In the genomic region with DNA sequence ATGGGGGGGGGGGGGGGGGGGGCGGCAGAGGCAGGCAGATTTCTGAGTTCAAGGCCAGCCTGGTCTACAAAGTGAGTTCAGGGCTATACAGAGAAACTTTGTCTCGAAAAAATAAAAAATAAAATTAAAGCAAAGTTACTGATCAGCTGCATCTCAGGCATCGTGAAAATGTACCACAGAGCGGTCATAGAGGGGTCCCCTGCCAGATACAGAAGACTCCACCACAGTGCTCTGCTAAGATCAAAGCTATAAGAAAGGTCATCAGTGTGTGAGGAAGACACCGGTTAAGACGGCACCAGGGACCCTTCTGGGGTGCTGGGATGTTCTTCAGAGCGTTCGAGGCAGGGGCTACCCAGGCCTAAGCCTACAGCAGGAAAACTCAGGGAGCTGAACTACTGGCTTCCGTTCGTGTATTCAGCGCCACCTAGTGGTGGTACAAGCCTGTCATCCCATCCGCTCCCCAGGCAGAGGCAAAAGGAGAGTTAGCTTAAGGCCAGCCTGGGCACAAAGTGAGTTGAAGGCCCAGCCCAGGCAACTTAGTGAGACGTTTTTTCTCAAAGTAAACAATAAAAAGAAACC, we compare ENCODE assay signal across 8 mouse cellular contexts. TPM values are rescaled to one million over a fixed set of nuclear protein-coding genes. Genes with fewer than 3 reads are reported as not detected.
A peak's percentile ranks its signal among the peaks of the same experiment; 100 is the strongest.
DNase-seq lines count a peak whose midpoint lies in the region; ATAC-seq and TF ChIP-seq lines count a peak whose summit lies in the region.

No protein-coding gene starts in this region.

- no peak for TF ChIP-seq EP300 in liver, embryonic 14.5 days (IDR thresholded peaks at IDR 0.05; ENCODE audit: low read depth)

- H3K9me3 ChIP-seq in embryonic facial prominence, embryonic 15.5 days (replicated peaks) = no peaks in the 10 kb centered on the region
- no peaks in the 10 kb centered on the region for H3K9me3 ChIP-seq in heart, embryonic 14.5 days (ENCODE audit: control insufficient read depth, low read length)
- no peaks in the 10 kb centered on the region for H3K9me3 ChIP-seq in kidney, postnatal 0 days (replicated peaks; ENCODE audit: low read length)
- no peaks in the 10 kb centered on the region for H3K9me3 ChIP-seq in liver, embryonic 14.5 days (ENCODE audit: control insufficient read depth, low read length)
- H3K9me3 ChIP-seq in neural tube, embryonic 12.5 days = no peaks in the 10 kb centered on the region

- WGBS in embryonic facial prominence, embryonic 15.5 days = 27% methylated on average over 13 of the region's 13 CpGs
- 22% methylated on average over 13 of the region's 13 CpGs for WGBS in heart, embryonic 14.5 days
- 25% methylated on average over 13 of the region's 13 CpGs for WGBS in kidney, postnatal 0 days
- WGBS in liver, embryonic 14.5 days (ENCODE audit: insufficient replicate concordance) = 23% methylated on average over 13 of the region's 13 CpGs
- 27% methylated on average over 13 of the region's 13 CpGs for WGBS in neural tube, embryonic 12.5 days

- no peak overlapping the region for H3K27ac ChIP-seq in bone marrow macrophage, adult 2 months (ENCODE audit: insufficient read depth, low read depth, low read length)
- no peak overlapping the region for H3K27ac ChIP-seq in embryonic facial prominence, embryonic 15.5 days (replicated peaks)
- H3K27ac ChIP-seq in heart, embryonic 14.5 days (replicated peaks in 1 of 2; ENCODE audit: control insufficient read depth in 1 of 2, insufficient read depth in 1 of 2, low read depth in 2 of 2, low read length in 2 of 2) = no peak overlapping the region
- no peak overlapping the region for H3K27ac ChIP-seq in kidney, postnatal 0 days
- H3K27ac ChIP-seq in liver, embryonic 14.5 days = no peak overlapping the region
- H3K27ac ChIP-seq in neural tube, embryonic 12.5 days = no peak overlapping the region

- no peak overlapping the region for H3K4me3 ChIP-seq in bone marrow macrophage, adult 2 months (ENCODE audit: insufficient read depth, low read length)
- H3K4me3 ChIP-seq in embryonic facial prominence, embryonic 15.5 days (replicated peaks) = no peak overlapping the region
- H3K4me3 ChIP-seq in heart, embryonic 14.5 days (ENCODE audit: control insufficient read depth in 1 of 2, insufficient read depth in 1 of 2, low read depth in 1 of 2, low read length in 2 of 2) = no peak overlapping the region
- no peak overlapping the region for H3K4me3 ChIP-seq in kidney, postnatal 0 days (replicated peaks; ENCODE audit: low read depth, low read length)
- no peak overlapping the region for H3K4me3 ChIP-seq in liver, embryonic 14.5 days (ENCODE audit: insufficient read depth in 1 of 2, low read depth in 2 of 2, low read length in 2 of 2)
- H3K4me3 ChIP-seq in neural tube, embryonic 12.5 days = no peak overlapping the region

- TF ChIP-seq CTCF in bone marrow macrophage, adult 2 months (IDR thresholded peaks at IDR 0.05; ENCODE audit: low read depth, low read length) = peak; percentile 95
- peak; percentile 94 for TF ChIP-seq CTCF in kidney, postnatal 0 days (IDR thresholded peaks at IDR 0.05; ENCODE audit: low read depth)
- TF ChIP-seq CTCF in liver, embryonic 14.5 days (IDR thresholded peaks at IDR 0.05; ENCODE audit: low read depth) = peak; percentile 95

- TF ChIP-seq POLR2A in bone marrow macrophage, adult 2 months (IDR thresholded peaks at IDR 0.05; ENCODE audit: borderline replicate concordance, low read depth, low read length) = no peak

- ATAC-seq in CD4-positive, CD25-positive, alpha-beta regulatory T cell, adult 4 months = peak; percentile 81
- ATAC-seq in embryonic facial prominence, embryonic 15.5 days (ENCODE audit: insufficient number of reproducible peaks, low FRiP score, low TSS enrichment, low read depth) = peak; percentile 73
- peak; percentile 70; the same call in 1 of the 2 replicates for ATAC-seq in heart, embryonic 14.5 days (ENCODE audit: insufficient number of reproducible peaks, insufficient read depth, low FRiP score, low read depth)
- ATAC-seq in kidney, postnatal 0 days (replicated peaks; ENCODE audit: low FRiP score, low read depth) = peak; percentile 57; the same call in 1 of the 2 replicates
- ATAC-seq in liver, embryonic 14.5 days (ENCODE audit: insufficient read depth) = peak; percentile 58; the same call in 1 of the 2 replicates
- ATAC-seq in neural tube, embryonic 12.5 days (ENCODE audit: low FRiP score, low read depth) = peak; percentile 79

- no peaks in the 10 kb centered on the region for H3K27me3 ChIP-seq in embryonic facial prominence, embryonic 15.5 days
- no peaks in the 10 kb centered on the region for H3K27me3 ChIP-seq in heart, embryonic 14.5 days (ENCODE audit: control insufficient read depth, insufficient read depth, low read length)
- H3K27me3 ChIP-seq in kidney, postnatal 0 days (ENCODE audit: insufficient read depth, low read length) = no peaks in the 10 kb centered on the region
- no peaks in the 10 kb centered on the region for H3K27me3 ChIP-seq in liver, embryonic 14.5 days (ENCODE audit: control insufficient read depth, insufficient read depth, low read length)
- H3K27me3 ChIP-seq in neural tube, embryonic 12.5 days (replicated peaks) = no peaks in the 10 kb centered on the region

- H3K4me1 ChIP-seq in bone marrow macrophage, adult 2 months (ENCODE audit: control insufficient read depth, insufficient read depth, low read length) = peaks cover 5% of the 10 kb centered on the region
- 0 out of 2 replicates have a peak, but pooled peaks cover 2% of the 10 kb centered on the region for H3K4me1 ChIP-seq in embryonic facial prominence, embryonic 15.5 days
- peaks cover 4 to 6% of the 10 kb centered on the region in 2 experiments; a peak in 2 of 4 replicates for H3K4me1 ChIP-seq in heart, embryonic 14.5 days (ENCODE audit: control insufficient read depth in 2 of 2, insufficient read depth in 2 of 2, low read length in 2 of 2)
- H3K4me1 ChIP-seq in kidney, postnatal 0 days (replicated peaks; ENCODE audit: insufficient read depth, low read length) = 0 out of 2 replicates have a peak, but pooled peaks cover 4% of the 10 kb centered on the region
- H3K4me1 ChIP-seq in liver, embryonic 14.5 days (replicated peaks; ENCODE audit: control insufficient read depth in 2 of 2, insufficient read depth in 2 of 2, low read length in 1 of 2) = no peaks in the 10 kb centered on the region
- H3K4me1 ChIP-seq in neural tube, embryonic 12.5 days = peaks cover 6% of the 10 kb centered on the region; the same call in 1 of the 2 replicates

- DNase-seq in kidney, postnatal 0 days (ENCODE audit: low spot score) = peak; percentile 95
- peak; percentile 47 to 51 (median 48) for DNase-seq in liver, embryonic 14.5 days (ENCODE audit: low read depth in 3 of 3, low spot score in 3 of 3)
- DNase-seq in thymus, postnatal 10 days (ENCODE audit: low spot score in 2 of 2) = peak; percentile 11 to 67

- no peaks in the 10 kb centered on the region for H3K36me3 ChIP-seq in embryonic facial prominence, embryonic 15.5 days
- H3K36me3 ChIP-seq in heart, embryonic 14.5 days (ENCODE audit: control insufficient read depth, insufficient read depth, low read length) = no peaks in the 10 kb centered on the region
- H3K36me3 ChIP-seq in kidney, postnatal 0 days (ENCODE audit: insufficient read depth, low read length) = no peaks in the 10 kb centered on the region
- no peaks in the 10 kb centered on the region for H3K36me3 ChIP-seq in liver, embryonic 14.5 days (replicated peaks; ENCODE audit: control insufficient read depth, insufficient read depth, low read depth)
- H3K36me3 ChIP-seq in neural tube, embryonic 12.5 days = no peaks in the 10 kb centered on the region

- no peak overlapping the region for H3K4me2 ChIP-seq in embryonic facial prominence, embryonic 15.5 days (replicated peaks)
- no peak overlapping the region for H3K4me2 ChIP-seq in heart, embryonic 14.5 days (ENCODE audit: low read length)
- no peak overlapping the region for H3K4me2 ChIP-seq in kidney, postnatal 0 days (ENCODE audit: low read length)
- H3K4me2 ChIP-seq in liver, embryonic 14.5 days (ENCODE audit: low read depth) = no peak overlapping the region
- H3K4me2 ChIP-seq in neural tube, embryonic 12.5 days (replicated peaks) = no peak overlapping the region

- H3K9ac ChIP-seq in embryonic facial prominence, embryonic 15.5 days = no peak overlapping the region
- H3K9ac ChIP-seq in heart, embryonic 14.5 days (ENCODE audit: low read length) = no peak overlapping the region
- no peak overlapping the region for H3K9ac ChIP-seq in kidney, postnatal 0 days (ENCODE audit: low read depth, low read length)
- no peak overlapping the region for H3K9ac ChIP-seq in liver, embryonic 14.5 days (replicated peaks)
- H3K9ac ChIP-seq in neural tube, embryonic 12.5 days = no peak overlapping the region

RNA-seq across cellular contexts. Expression of gene Pald1, which starts 15.9 kb away (rescaled TPM):
- polyA plus RNA-seq in CD4-positive, CD25-positive, alpha-beta regulatory T cell, adult 4 months (2017; shearing (Covaris generic)) = not detected
- 5.3 and 5.7 TPM in 2 replicates for polyA plus RNA-seq in bone marrow macrophage, adult 2 months (2012; ENCODE audit: insufficient read depth, insufficient read length, missing spikeins)
- polyA plus RNA-seq in embryonic facial prominence, embryonic 15.5 days (2015; fragmentation: Nextera tagmentation; extraction: Ambion mirVana) = 22.7 and 22.8 TPM in 2 replicates
- polyA plus RNA-seq in heart, embryonic 14.5 days (2014; fragmentation: Nextera tagmentation; extraction: Ambion mirVana) = 19.5 and 21.7 TPM in 2 replicates
- 20.2 and 24.8 TPM in 2 replicates for polyA plus RNA-seq in kidney, postnatal 0 days (2015; fragmentation: Nextera tagmentation; extraction: Ambion mirVana)
- 3.5 and 4.4 TPM in 2 replicates for polyA plus RNA-seq in liver, embryonic 14.5 days (2012; rRNA removed)
- polyA plus RNA-seq in liver, embryonic 14.5 days (2014; fragmentation: Nextera tagmentation; extraction: Ambion mirVana) = 3.8 and 4.0 TPM in 2 replicates
- polyA plus RNA-seq in neural tube, embryonic 12.5 days (2016; fragmentation: Nextera tagmentation; extraction: Ambion mirVana) = 32.8 and 34.8 TPM in 2 replicates

RNA-seq across cellular contexts. Expression of gene Nodal, which starts 18.5 kb away (rescaled TPM):
- not detected for polyA plus RNA-seq in CD4-positive, CD25-positive, alpha-beta regulatory T cell, adult 4 months (2017; shearing (Covaris generic))
- not detected in 2 replicates for polyA plus RNA-seq in bone marrow macrophage, adult 2 months (2012; ENCODE audit: insufficient read depth, insufficient read length, missing spikeins)
- polyA plus RNA-seq in embryonic facial prominence, embryonic 15.5 days (2015; fragmentation: Nextera tagmentation; extraction: Ambion mirVana) = 0.08 and 0.20 TPM in 2 replicates
- 0.12 and 0.15 TPM in 2 replicates for polyA plus RNA-seq in heart, embryonic 14.5 days (2014; fragmentation: Nextera tagmentation; extraction: Ambion mirVana)
- polyA plus RNA-seq in kidney, postnatal 0 days (2015; fragmentation: Nextera tagmentation; extraction: Ambion mirVana) = 0.36 and 0.45 TPM in 2 replicates
- 0.58 and 0.64 TPM in 2 replicates for polyA plus RNA-seq in liver, embryonic 14.5 days (2012; rRNA removed)
- polyA plus RNA-seq in liver, embryonic 14.5 days (2014; fragmentation: Nextera tagmentation; extraction: Ambion mirVana) = 0.57 and 0.72 TPM in 2 replicates
- 0.13 TPM in 1 of 2 replicates, not detected in the other for polyA plus RNA-seq in neural tube, embryonic 12.5 days (2016; fragmentation: Nextera tagmentation; extraction: Ambion mirVana)

RNA-seq across cellular contexts. Expression of gene Eif4ebp2, which starts 53.2 kb away (rescaled TPM):
- 10 to 100 TPM; 26.8 to 33.6 TPM for polyA plus RNA-seq in CD4-positive, CD25-positive, alpha-beta regulatory T cell, adult 4 months (2017; shearing (Covaris generic))
- 91.9 and 105 TPM in 2 replicates for polyA plus RNA-seq in bone marrow macrophage, adult 2 months (2012; ENCODE audit: insufficient read depth, insufficient read length, missing spikeins)
- 66.0 and 66.9 TPM in 2 replicates for polyA plus RNA-seq in embryonic facial prominence, embryonic 15.5 days (2015; fragmentation: Nextera tagmentation; extraction: Ambion mirVana)
- polyA plus RNA-seq in heart, embryonic 14.5 days (2014; fragmentation: Nextera tagmentation; extraction: Ambion mirVana) = 36.6 and 36.9 TPM in 2 replicates
- 72.2 and 75.0 TPM in 2 replicates for polyA plus RNA-seq in kidney, postnatal 0 days (2015; fragmentation: Nextera tagmentation; extraction: Ambion mirVana)
- 17.6 and 23.1 TPM in 2 replicates for polyA plus RNA-seq in liver, embryonic 14.5 days (2012; rRNA removed)
- 24.3 and 25.3 TPM in 2 replicates for polyA plus RNA-seq in liver, embryonic 14.5 days (2014; fragmentation: Nextera tagmentation; extraction: Ambion mirVana)
- 52.0 and 64.9 TPM in 2 replicates for polyA plus RNA-seq in neural tube, embryonic 12.5 days (2016; fragmentation: Nextera tagmentation; extraction: Ambion mirVana)

Comparison
In these comparisons a context has a peak if more than half of its experiments do, and no peak if none do; other contexts are left out.
1. DNase-seq: peak in every context shown above with its lines; median percentile 95 in kidney, postnatal 0 days; 48 in liver, embryonic 14.5 days; 39 in thymus, postnatal 10 days.